Mouse (Mus musculus): ENCODE results near the gene Trpm3. TPM values are rescaled to one million over a fixed set of nuclear protein-coding genes. Genes with fewer than 3 reads are reported as not detected.

The Trpm3 gene
- total and polyA plus RNA-seq, 2 experiments from 2014 or later, result 19.1 to 64.7 TPM

GRCm38 (mm10) chr19:22394700-22395099, 255.9 kb downstream of the Trpm3 start:
- no peaks in the 10 kb centered on the region for H3K4me1 ChIP-seq (ENCODE audit: insufficient read depth, low read length)
- no peaks in the 10 kb centered on the region for H3K9me3 ChIP-seq (ENCODE audit: low read length)
- H3K4me2 ChIP-seq (ENCODE audit: low read depth, low read length, poor library complexity, severe bottlenecking), result no peak overlapping the region
- H3K27ac ChIP-seq (ENCODE audit: low read depth, low read length), result no peak overlapping the region
- no peak overlapping the region for H3K9ac ChIP-seq (replicated peaks; ENCODE audit: low read length, poor library complexity, severe bottlenecking)
- H3K36me3 ChIP-seq (ENCODE audit: insufficient read depth, low read length), result no peaks in the 10 kb centered on the region
- TF ChIP-seq CTCF (IDR thresholded peaks at IDR 0.05), result no peak
- DNase-seq (ENCODE audit: low spot score) (no peak), ATAC-seq (ENCODE audit: low FRiP score) (no peak)
- 78% methylated on average over 1 of the region's 1 CpGs for WGBS
- no peaks in the 10 kb centered on the region for H3K27me3 ChIP-seq (ENCODE audit: insufficient read depth, low read length)
- H3K4me3 ChIP-seq (ENCODE audit: low read depth, low read length), result no peak overlapping the region

GRCm38 (mm10) chr19:22404049-22404448, 265.2 kb downstream of the Trpm3 start:
- H3K4me2 ChIP-seq (ENCODE audit: low read depth, low read length, poor library complexity, severe bottlenecking), result no peak overlapping the region
- H3K9ac ChIP-seq (replicated peaks; ENCODE audit: low read length, poor library complexity, severe bottlenecking), result no peak overlapping the region
- H3K4me3 ChIP-seq (ENCODE audit: low read depth, low read length), result no peak overlapping the region
- no peaks in the 10 kb centered on the region for H3K4me1 ChIP-seq (ENCODE audit: insufficient read depth, low read length)
- ATAC-seq (ENCODE audit: low FRiP score), result no peak
- 97% methylated on average over 3 of the region's 3 CpGs for WGBS
- H3K36me3 ChIP-seq (ENCODE audit: insufficient read depth, low read length), result no peaks in the 10 kb centered on the region
- DNase-seq (ENCODE audit: low spot score), result no peak
- H3K27ac ChIP-seq (ENCODE audit: low read depth, low read length), result no peak overlapping the region
- no peaks in the 10 kb centered on the region for H3K27me3 ChIP-seq (ENCODE audit: insufficient read depth, low read length)
- no peak for TF ChIP-seq CTCF (IDR thresholded peaks at IDR 0.05)
- no peaks in the 10 kb centered on the region for H3K9me3 ChIP-seq (ENCODE audit: low read length)

DNA sequence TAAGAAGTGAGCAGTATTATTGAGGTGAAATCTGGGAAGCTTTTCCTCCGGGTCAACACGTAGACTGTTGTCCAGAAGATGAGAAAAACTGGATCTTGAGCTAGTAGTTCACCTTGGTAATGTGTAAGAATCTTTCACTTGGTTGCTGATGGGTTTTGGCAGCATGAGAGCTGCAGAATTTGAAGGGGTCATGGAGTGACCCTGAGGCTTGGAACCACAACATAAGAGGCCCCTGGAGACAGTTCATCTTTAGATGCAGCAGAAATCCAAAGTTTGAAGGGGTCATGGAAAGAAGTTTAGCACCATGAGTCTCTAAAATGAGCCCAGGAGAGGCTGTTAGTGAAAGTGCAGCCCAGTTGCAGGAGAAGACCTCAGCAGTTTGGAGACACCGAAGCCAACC, 279.4 kb downstream of the Trpm3 start:
- Histone ChIP-seq H3K4me2 (ENCODE audit: low read depth, low read length, poor library complexity, severe bottlenecking) (no peak overlapping the region), H3K36me3 (ENCODE audit: insufficient read depth, low read length) (no peaks in the 10 kb centered on the region), H3K27ac (ENCODE audit: low read depth, low read length) (no peak overlapping the region), H3K9me3 (ENCODE audit: low read length) (no peaks in the 10 kb centered on the region), H3K9ac (replicated peaks; ENCODE audit: low read length, poor library complexity, severe bottlenecking) (no peak overlapping the region), H3K4me1 (ENCODE audit: insufficient read depth, low read length) (no peaks in the 10 kb centered on the region), H3K27me3 (ENCODE audit: insufficient read depth, low read length) (no peaks in the 10 kb centered on the region), H3K4me3 (ENCODE audit: low read depth, low read length) (no peak overlapping the region)
- DNase-seq (ENCODE audit: low spot score), result no peak
- WGBS, result 90% methylated on average over 3 of the region's 3 CpGs
- TF ChIP-seq CTCF (IDR thresholded peaks at IDR 0.05), result no peak
- no peak for ATAC-seq (ENCODE audit: low FRiP score)

GRCm38 (mm10) chr19:22437207-22437606, 298.4 kb downstream of the Trpm3 start:
- Histone ChIP-seq H3K36me3 (ENCODE audit: insufficient read depth, low read length) (no peaks in the 10 kb centered on the region), H3K9ac (replicated peaks; ENCODE audit: low read length, poor library complexity, severe bottlenecking) (no peak overlapping the region), H3K27me3 (ENCODE audit: insufficient read depth, low read length) (no peaks in the 10 kb centered on the region), H3K27ac (ENCODE audit: low read depth, low read length) (no peak overlapping the region), H3K4me1 (ENCODE audit: insufficient read depth, low read length) (no peaks in the 10 kb centered on the region), H3K9me3 (ENCODE audit: low read length) (no peaks in the 10 kb centered on the region), H3K4me2 (ENCODE audit: low read depth, low read length, poor library complexity, severe bottlenecking) (no peak overlapping the region), H3K4me3 (ENCODE audit: low read depth, low read length) (no peak overlapping the region)
- ATAC-seq (ENCODE audit: low FRiP score), result no peak
- no peak for DNase-seq (ENCODE audit: low spot score)
- WGBS, result 93% methylated on average over 2 of the region's 2 CpGs
- no peak for TF ChIP-seq CTCF (IDR thresholded peaks at IDR 0.05)

- Histone ChIP-seq H3K9me3 (ENCODE audit: low read length) (no peaks in the 10 kb centered on the region), H3K27ac (ENCODE audit: low read depth, low read length) (peak overlapping the region; percentile 68), H3K4me2 (ENCODE audit: low read depth, low read length, poor library complexity, severe bottlenecking) (peak overlapping the region; percentile 78), H3K4me1 (ENCODE audit: insufficient read depth, low read length) (no peaks in the 10 kb centered on the region; the same call in 1 of the 2 replicates), H3K27me3 (ENCODE audit: insufficient read depth, low read length) (no peaks in the 10 kb centered on the region), H3K36me3 (ENCODE audit: insufficient read depth, low read length) (no peaks in the 10 kb centered on the region), H3K4me3 (ENCODE audit: low read depth, low read length) (peak overlapping the region; percentile 56), H3K9ac (replicated peaks; ENCODE audit: low read length, poor library complexity, severe bottlenecking) (peak overlapping the region; percentile 69)
- DNase-seq (ENCODE audit: low spot score) (peak; percentile 62), ATAC-seq (ENCODE audit: low FRiP score) (peak; percentile 81)
- peak; percentile 39 for TF ChIP-seq CTCF (IDR thresholded peaks at IDR 0.05)
- 2% methylated on average over 18 of the region's 18 CpGs for WGBS
These were observed 308.8 kb downstream of the Trpm3 start for GRCm38 (mm10) chr19:22447418-22448339.
